Mouse (Mus musculus) CH12.LX (cell line): ENCODE measurements at regions not wholly inside any gene's neighbourhood (a gene's known extent, or its start where the extent isn't known, plus 50 kb on each side); places are given as distances from the start of the nearest gene placed in this dataset.
A peak's percentile ranks its signal among the peaks of the same experiment; 100 is the strongest.

Experiments used
- DNase-seq: peaks from one replicate; pipeline ENCODE4 v3.0.0-alpha.2; 2013; ENCODE audit errors: extremely low read depth
- H3K27ac ChIP-seq: 2 replicates; pipeline ENCODE4 v1.5.1; 2012; ENCODE audit warnings: low read depth, mild to moderate bottlenecking, control low read depth, moderate library complexity; ENCODE audit not compliant: insufficient read depth
- H3K27me3 ChIP-seq: replicated peaks from 2 replicates; pipeline ENCODE3; 2012; ENCODE audit warnings: inconsistent platforms
- H3K36me3 ChIP-seq, 2 experiments: replicated peaks in 1 of 2; 2 replicates each; pipeline versions ENCODE3 to v1.6.1; 2012; ENCODE audit warnings: inconsistent platforms in 1 of 2, low read length in 1 of 2, mild to moderate bottlenecking in 1 of 2, mixed read lengths in 1 of 2, moderate library complexity in 1 of 2; ENCODE audit not compliant: control insufficient read depth in 1 of 2, insufficient read depth in 1 of 2
- H3K4me1 ChIP-seq, 2 experiments: 2 replicates each; pipeline ENCODE4 v1.6.1; 2012; ENCODE audit warnings: inconsistent platforms in 1 of 2, moderate library complexity in 1 of 2; ENCODE audit not compliant: insufficient read depth in 2 of 2, control insufficient read depth in 1 of 2
- H3K4me2 ChIP-seq: 2 replicates; pipeline ENCODE4 v1.6.1; 2012; ENCODE audit warnings: low read depth, mild to moderate bottlenecking, control low read depth; ENCODE audit not compliant: poor library complexity, insufficient read depth, severe bottlenecking
- H3K4me3 ChIP-seq, 3 experiments: fragments of 150-350 bp in 1 of 3; sonication (generic) in 1 of 3; replicated peaks in 1 of 3; 2 replicates each; pipeline versions ENCODE3 to v1.5.1; 2011 to 2012; ENCODE audit warnings: low read depth in 2 of 3, low read length in 2 of 3, mild to moderate bottlenecking in 2 of 3, moderate library complexity in 2 of 3, control low read depth in 1 of 3, improper control_type of control experiment in 1 of 3, inconsistent platforms in 1 of 3, mixed read lengths in 1 of 3; ENCODE audit not compliant: poor library complexity in 1 of 3
- H3K79me2 ChIP-seq: replicated peaks from 2 replicates; pipeline ENCODE4 v1.6.1; 2012; ENCODE audit warnings: mild to moderate bottlenecking, moderate library complexity; ENCODE audit not compliant: control insufficient read depth, poor library complexity, insufficient read depth, severe bottlenecking; ENCODE audit errors: extremely low read depth
- H3K9ac ChIP-seq: 2 replicates; pipeline ENCODE4 v1.6.1; 2012; ENCODE audit warnings: low read depth, mild to moderate bottlenecking, control low read depth, moderate library complexity; ENCODE audit not compliant: insufficient read depth
- H3K9me3 ChIP-seq: replicated peaks from 2 replicates; pipeline ENCODE3; 2012; ENCODE audit warnings: low read length, inconsistent platforms, mixed read lengths
- CHD1 ChIP-seq: IDR thresholded peaks from 2 replicates; pipeline ENCODE4 v1.6.1; 2012; ENCODE audit warnings: low read depth, low read length, improper control_type of control experiment, inconsistent platforms
- CHD2 ChIP-seq: IDR thresholded peaks from 2 replicates; pipeline ENCODE4 v1.6.1; 2011; ENCODE audit warnings: low read length, improper control_type of control experiment
- ETS1 ChIP-seq: conservative IDR thresholded peaks from 2 replicates; pipeline ENCODE4 v1.6.1; 2012; ENCODE audit warnings: low read depth, mild to moderate bottlenecking, inconsistent platforms, low read length, improper control_type of control experiment, moderate library complexity
- GABPA ChIP-seq: IDR thresholded peaks from 2 replicates; pipeline ENCODE4 v1.6.1; 2012; ENCODE audit warnings: low read depth, low read length, improper control_type of control experiment, inconsistent platforms; ENCODE audit not compliant: insufficient replicate concordance
- JUN ChIP-seq: IDR thresholded peaks from 2 replicates; pipeline ENCODE4 v1.6.1; 2011; ENCODE audit warnings: low read depth, mild to moderate bottlenecking, low read length, improper control_type of control experiment, moderate library complexity; ENCODE audit not compliant: insufficient read depth
- KAT2A ChIP-seq: IDR thresholded peaks from 2 replicates; pipeline ENCODE4 v1.6.1; 2012; ENCODE audit warnings: low read length, improper control_type of control experiment, inconsistent platforms; ENCODE audit not compliant: insufficient replicate concordance
- MAFK ChIP-seq: IDR thresholded peaks from 2 replicates; pipeline ENCODE4 v1.6.1; 2011; ENCODE audit warnings: low read length, improper control_type of control experiment; ENCODE audit not compliant: insufficient replicate concordance
- MAX ChIP-seq: IDR thresholded peaks from 2 replicates; pipeline ENCODE4 v1.6.1; 2011; ENCODE audit warnings: low read length, improper control_type of control experiment
- MAZ ChIP-seq: IDR thresholded peaks from 2 replicates; pipeline ENCODE4 v1.6.1; 2012; ENCODE audit warnings: low read depth, mild to moderate bottlenecking, inconsistent platforms, low read length, improper control_type of control experiment, moderate library complexity
- MEF2A ChIP-seq: IDR thresholded peaks from 2 replicates; pipeline ENCODE4 v1.6.1; 2014; ENCODE audit warnings: low read depth, mild to moderate bottlenecking, inconsistent platforms, low read length, improper control_type of control experiment, borderline replicate concordance
- NELFE ChIP-seq: IDR thresholded peaks from 2 replicates; pipeline ENCODE4 v1.6.1; 2011; ENCODE audit warnings: low read depth, low read length, improper control_type of control experiment
- NRF1 ChIP-seq: IDR thresholded peaks from 2 replicates; pipeline ENCODE4 v1.6.1; 2014; ENCODE audit warnings: low read depth, mild to moderate bottlenecking, inconsistent platforms, low read length, improper control_type of control experiment, moderate library complexity
- PAX5 ChIP-seq: IDR thresholded peaks from 2 replicates; pipeline ENCODE4 v1.6.1; 2012; ENCODE audit warnings: low read length, inconsistent platforms, mixed read lengths
- POLR2A ChIP-seq: IDR thresholded peaks from 2 replicates; pipeline ENCODE4 v1.6.1; 2011; ENCODE audit warnings: low read depth, mild to moderate bottlenecking, improper control_type of control experiment, low read length
- POLR2AphosphoS2 ChIP-seq: IDR thresholded peaks from 2 replicates; pipeline ENCODE4 v1.6.1; 2011; ENCODE audit warnings: low read depth, low read length, improper control_type of control experiment
- RAD21 ChIP-seq: IDR thresholded peaks from 2 replicates; pipeline ENCODE4 v1.6.1; 2011; ENCODE audit warnings: low read depth, mild to moderate bottlenecking, low read length, improper control_type of control experiment, moderate library complexity
- RCOR1 ChIP-seq: conservative IDR thresholded peaks from 2 replicates; pipeline ENCODE4 v1.6.1; 2012; ENCODE audit warnings: low read depth, mild to moderate bottlenecking, inconsistent platforms, low read length, improper control_type of control experiment
- SMC3 ChIP-seq: IDR thresholded peaks from 2 replicates; pipeline ENCODE4 v1.6.1; 2011; ENCODE audit warnings: low read depth, low read length, improper control_type of control experiment
- TBP ChIP-seq: conservative IDR thresholded peaks from 2 replicates; pipeline ENCODE4 v1.6.1; 2011; ENCODE audit warnings: low read depth, low read length, improper control_type of control experiment
- TCF12 ChIP-seq: IDR thresholded peaks from 2 replicates; pipeline ENCODE4 v1.6.1; 2014; ENCODE audit warnings: low read depth, mild to moderate bottlenecking, inconsistent platforms, low read length, improper control_type of control experiment
- USF2 ChIP-seq: conservative IDR thresholded peaks from 2 replicates; pipeline ENCODE4 v1.6.1; 2011; ENCODE audit warnings: low read depth, low read length, improper control_type of control experiment
- dilution Hi-C: fragments of 300-500 bp; cut with MboI; formaldehyde crosslinking; loops from 2 replicates; pipeline ENCODE4 v1.14.3; 2020; ENCODE audit warnings: low sequenced_read_pairs; ENCODE audit not compliant: extremely low pct_unique_long_range_greater_than_20kb, extremely low pct_ligation_motif_present
- in situ Hi-C: fragments of 300-500 bp; cut with MboI; formaldehyde crosslinking; loops from 3 replicates; pipeline ENCODE4 v1.14.3; 2019; ENCODE audit warnings: low sequenced_read_pairs, low pct_ligation_motif_present, low pct_unique_long_range_greater_than_20kb, mixed read lengths

- DNase-seq: peak; percentile 19
- in situ Hi-C loops: no loop called here
- Histone ChIP-seq H3K36me3 (no peaks in the 10 kb centered on the region), H3K4me3 (no peak overlapping the region), H3K79me2 (no peaks in the 10 kb centered on the region), H3K27ac (no peak overlapping the region), H3K9me3 (no peaks in the 10 kb centered on the region), H3K9ac (no peak overlapping the region), H3K27me3 (no peaks in the 10 kb centered on the region), H3K4me2 (peak overlapping the region; percentile 50), H3K4me1 (peaks cover 2 to 14% of the 10 kb centered on the region in 2 experiments; a peak in 3 of 4 replicates)
- dilution Hi-C loops: no loop called here
- TF ChIP-seq PAX5: no peak
- no peak for TF ChIP-seq USF2
- no peak for TF ChIP-seq NRF1
- TF ChIP-seq RAD21: no peak
- peak; percentile 50; the same call in 1 of the 2 replicates for TF ChIP-seq MAZ
Measured at GRCm38 (mm10) chr10:111071805-111072553, 62.0 kb upstream of the Zdhhc17 start.

- Histone ChIP-seq H3K27me3 (no peaks in the 10 kb centered on the region), H3K27ac (no peak overlapping the region), H3K9me3 (no peaks in the 10 kb centered on the region), H3K79me2 (no peaks in the 10 kb centered on the region), H3K9ac (no peak overlapping the region), H3K4me1 (peaks cover 0 to 4% of the 10 kb centered on the region in 2 experiments; a peak in 3 of 4 replicates), H3K4me3 (no peak overlapping the region), H3K4me2 (no peak overlapping the region), H3K36me3 (no peaks in the 10 kb centered on the region)
- dilution Hi-C loops: no loop called here
- in situ Hi-C loops: no loop called here
- DNase-seq: no peak
- TF ChIP-seq GABPA (no peak), SMC3 (no peak), RCOR1 (no peak), CHD2 (no peak), ETS1 (no peak), MEF2A (no peak), USF2 (no peak), MAX (no peak), TBP (no peak), KAT2A (no peak), CHD1 (no peak), RAD21 (no peak), POLR2A (no peak), POLR2AphosphoS2 (no peak), TCF12 (no peak), JUN (no peak), MAFK (no peak), NELFE (no peak)
Measured at GRCm38 (mm10) chr10:111066146-111066545, 56.2 kb upstream of the Zdhhc17 start.
